16 mouse cellular contexts compared by ENCODE assay signal in genomic region chr19:46903379-46903778, GRCm38 (mm10).
"Had no signal": no experiment of that assay in that cellular context is flagged by ENCODE, and none has a peak within 500 bp of the region (broad histone marks: within the 10 kb centered on the region; RNA-seq: fewer than 3 reads in every experiment).

No protein-coding gene starts in this region.

- H3K4me2 ChIP-seq: lung, embryonic 14.5 days; midbrain, embryonic 12.5 days; midbrain, embryonic 15.5 days; neural tube, embryonic 12.5 days had no signal

- H3K9ac ChIP-seq: lung, embryonic 14.5 days; midbrain, embryonic 12.5 days; midbrain, embryonic 15.5 days; neural tube, embryonic 12.5 days had no signal

- H3K27me3 ChIP-seq: midbrain, embryonic 12.5 days; midbrain, embryonic 15.5 days; neural tube, embryonic 12.5 days had no signal

- DNase-seq: lung, adult 18-20 months; lung, embryonic 14.5 days; lung, postnatal 10 days; lung, postnatal 4 days; retina, postnatal 1 day; right cerebral cortex, adult 18-20 months; right cerebral cortex, postnatal 25 days; right cerebral cortex, postnatal 4 days; spleen, adult 18-20 months; thymus, adult 18-20 months; thymus, postnatal 14 days; thymus, postnatal 36 days had no signal

- H3K9me3 ChIP-seq: midbrain, embryonic 10.5 days; midbrain, embryonic 12.5 days; midbrain, embryonic 15.5 days; neural tube, embryonic 12.5 days had no signal

- H3K4me1 ChIP-seq: midbrain, embryonic 10.5 days; midbrain, embryonic 12.5 days; midbrain, embryonic 15.5 days; neural tube, embryonic 12.5 days had no signal

- H3K36me3 ChIP-seq: midbrain, embryonic 15.5 days had no signal

- H3K4me3 ChIP-seq: midbrain, embryonic 10.5 days; midbrain, embryonic 12.5 days; midbrain, embryonic 15.5 days; neural tube, embryonic 12.5 days had no signal

- H3K27ac ChIP-seq: midbrain, embryonic 10.5 days; midbrain, embryonic 12.5 days; midbrain, embryonic 15.5 days; neural tube, embryonic 12.5 days had no signal

- ATAC-seq: midbrain, embryonic 15.5 days had no signal
